Mouse (Mus musculus): ENCODE results near the gene Chrne.
A peak's percentile ranks its signal among the peaks of the same experiment; 100 is the strongest.

GRCm38 (mm10) chr11:70650322-70651175 lies 31.5 kb upstream of the Chrne start:
- no peak for TF ChIP-seq CTCF (IDR thresholded peaks at IDR 0.05; ENCODE audit: low read depth)
- TF ChIP-seq EP300 (IDR thresholded peaks at IDR 0.05; ENCODE audit: low read depth) = 0 out of 2 replicates have a peak, but pooled peaks have one; percentile 6

All from liver, embryonic 14.5 days (tissue).